Mouse (Mus musculus) intestine, postnatal 0 days (tissue): ENCODE results near the gene Clock. TPM values are rescaled to one million over a fixed set of nuclear protein-coding genes. Genes with fewer than 3 reads are reported as not detected.
A peak's percentile ranks its signal among the peaks of the same experiment; 100 is the strongest.

Source experiments
- ATAC-seq: fragments of 200-750 bp; cut with Nextera tagmentation; 2 replicates; pipeline ENCODE4 v1.8.0; 2017; ENCODE audit warnings: mild to moderate bottlenecking, moderate TSS enrichment, moderate library complexity
- H3K27ac ChIP-seq: fragments of 300-500 bp; sonication (generic); 2 replicates; pipeline ENCODE4 v1.5.1; 2014; ENCODE audit warnings: mild to moderate bottlenecking, low read depth, low read length, moderate library complexity
- H3K27me3 ChIP-seq: fragments of 300-500 bp; sonication (generic); replicated peaks from 2 replicates; pipeline ENCODE4 v1.6.1; 2014; ENCODE audit warnings: low read length, mixed read lengths; ENCODE audit not compliant: control insufficient read depth, insufficient read depth
- H3K36me3 ChIP-seq: fragments of 300-500 bp; sonication (generic); 2 replicates; pipeline ENCODE4 v1.6.1; 2014; ENCODE audit warnings: mild to moderate bottlenecking, moderate library complexity; ENCODE audit not compliant: control insufficient read depth, insufficient read depth
- H3K4me1 ChIP-seq: fragments of 300-500 bp; sonication (generic); replicated peaks from 2 replicates; pipeline ENCODE4 v1.6.1; 2014; ENCODE audit warnings: antibody characterized with exemption, low read length, mixed read lengths; ENCODE audit not compliant: control insufficient read depth, insufficient read depth
- H3K4me2 ChIP-seq: fragments of 300-500 bp; sonication (generic); replicated peaks from 2 replicates; pipeline ENCODE4 v1.6.1; 2014; ENCODE audit warnings: low read depth, mild to moderate bottlenecking, moderate library complexity
- H3K4me3 ChIP-seq: fragments of 300-500 bp; sonication (generic); 2 replicates; pipeline ENCODE4 v1.5.1; 2014; ENCODE audit warnings: low read depth, low read length
- H3K9ac ChIP-seq: fragments of 300-500 bp; sonication (generic); 2 replicates; pipeline ENCODE4 v1.6.1; 2014; ENCODE audit warnings: mild to moderate bottlenecking, low read depth, low read length
- H3K9me3 ChIP-seq: fragments of 300-500 bp; sonication (generic); 2 replicates; pipeline ENCODE4 v1.6.1; 2016; ENCODE audit warnings: mixed run types; ENCODE audit not compliant: control insufficient read depth
- CTCF ChIP-seq: sonication (generic); IDR thresholded peaks from 2 replicates; pipeline ENCODE4 v1.5.1; 2016; ENCODE audit warnings: low read depth, mild to moderate bottlenecking, control low read depth, antibody characterized with exemption, moderate library complexity
- WGBS: fragments of 180-500 bp; shearing (Covaris S2); extraction: QIAGEN DNeasy Blood & Tissue Kit; methylation state at CpG from one replicate; pipeline ENCODE4 v1.1.7; 2014; 5-methylcytosine and 5-hydroxymethylcytosine counted together
- polyA plus RNA-seq: library from polyadenylated mRNA; unstranded; fragments of >200 nt; fragmentation: Nextera tagmentation; extraction: Ambion mirVana; gene quantifications from 2 replicates; pipeline ENCODE4 v1.2.1, GENCODE M21; 2015

The Clock gene
- polyA plus RNA-seq, 1 experiment from 2014 or later = 8.2 TPM

- WGBS = 29% methylated on average over 7 of the region's 7 CpGs
- Histone ChIP-seq H3K4me2 (no peak overlapping the region), H3K4me3 (no peak overlapping the region), H3K27me3 (no peaks in the 10 kb centered on the region), H3K27ac (no peak overlapping the region; the same call in 1 of the 2 replicates), H3K9me3 (no peaks in the 10 kb centered on the region), H3K36me3 (no peaks in the 10 kb centered on the region), H3K9ac (no peak overlapping the region), H3K4me1 (0 out of 2 replicates have a peak, but pooled peaks cover 5% of the 10 kb centered on the region)
- peak; percentile 81 for ATAC-seq
- TF ChIP-seq CTCF = no peak
Observed at GRCm38 (mm10) chr5:76177664-76178063, 126.9 kb downstream of the Clock start.

GRCm38 (mm10) chr5:76176841-76177240, 127.8 kb downstream of the Clock start:
- TF ChIP-seq CTCF = no peak
- H3K4me2 ChIP-seq = no peak overlapping the region
- no peaks in the 10 kb centered on the region for H3K9me3 ChIP-seq
- WGBS = 58% methylated on average over 11 of the region's 11 CpGs
- H3K9ac ChIP-seq = no peak overlapping the region
- no peak overlapping the region for H3K4me3 ChIP-seq
- no peak for ATAC-seq
- no peak overlapping the region for H3K27ac ChIP-seq
- 0 out of 2 replicates have a peak, but pooled peaks cover 5% of the 10 kb centered on the region for H3K4me1 ChIP-seq
- H3K36me3 ChIP-seq = no peaks in the 10 kb centered on the region
- no peaks in the 10 kb centered on the region for H3K27me3 ChIP-seq

GRCm38 (mm10) chr5:76176411-76176810, 128.2 kb downstream of the Clock start:
- Histone ChIP-seq H3K36me3 (no peaks in the 10 kb centered on the region), H3K9me3 (no peaks in the 10 kb centered on the region), H3K27me3 (no peaks in the 10 kb centered on the region), H3K9ac (no peak overlapping the region), H3K4me1 (0 out of 2 replicates have a peak, but pooled peaks cover 5% of the 10 kb centered on the region), H3K4me2 (no peak overlapping the region), H3K4me3 (no peak overlapping the region), H3K27ac (no peak overlapping the region)
- WGBS = 35% methylated on average over 3 of the region's 3 CpGs
- ATAC-seq = no peak
- no peak for TF ChIP-seq CTCF

GRCm38 (mm10) chr5:76175051-76175450, 129.5 kb downstream of the Clock start:
- no peak overlapping the region for H3K4me2 ChIP-seq
- H3K4me1 ChIP-seq = 0 out of 2 replicates have a peak, but pooled peaks cover 5% of the 10 kb centered on the region
- no peak for ATAC-seq
- H3K36me3 ChIP-seq = no peaks in the 10 kb centered on the region
- WGBS = 90% methylated on average over 4 of the region's 4 CpGs
- H3K27ac ChIP-seq = no peak overlapping the region
- H3K9me3 ChIP-seq = no peaks in the 10 kb centered on the region
- no peak overlapping the region for H3K9ac ChIP-seq
- TF ChIP-seq CTCF = no peak
- no peaks in the 10 kb centered on the region for H3K27me3 ChIP-seq
- no peak overlapping the region for H3K4me3 ChIP-seq

- Histone ChIP-seq H3K4me3 (no peak overlapping the region), H3K4me1 (no peaks in the 10 kb centered on the region), H3K27me3 (no peaks in the 10 kb centered on the region), H3K36me3 (no peaks in the 10 kb centered on the region), H3K9ac (no peak overlapping the region), H3K9me3 (no peaks in the 10 kb centered on the region), H3K27ac (no peak overlapping the region), H3K4me2 (no peak overlapping the region)
- no peak for TF ChIP-seq CTCF
- no peak for ATAC-seq
Observed at GRCm38 (mm10) chr5:76171039-76171438, 133.6 kb downstream of the Clock start.

GRCm38 (mm10) chr5:76170522-76170921, 134.1 kb downstream of the Clock start:
- no peaks in the 10 kb centered on the region for H3K36me3 ChIP-seq
- ATAC-seq = no peak
- H3K27ac ChIP-seq = no peak overlapping the region
- no peak overlapping the region for H3K4me3 ChIP-seq
- no peak overlapping the region for H3K9ac ChIP-seq
- 80% methylated on average over 4 of the region's 4 CpGs for WGBS
- no peaks in the 10 kb centered on the region for H3K27me3 ChIP-seq
- H3K4me1 ChIP-seq = no peaks in the 10 kb centered on the region
- H3K4me2 ChIP-seq = no peak overlapping the region
- H3K9me3 ChIP-seq = no peaks in the 10 kb centered on the region
- TF ChIP-seq CTCF = no peak

GRCm38 (mm10) chr5:76164827-76165226, 139.8 kb downstream of the Clock start:
- 76% methylated on average over 7 of the region's 7 CpGs for WGBS
- Histone ChIP-seq H3K4me1 (no peaks in the 10 kb centered on the region), H3K4me2 (no peak overlapping the region), H3K27ac (no peak overlapping the region), H3K36me3 (no peaks in the 10 kb centered on the region), H3K9ac (no peak overlapping the region), H3K9me3 (no peaks in the 10 kb centered on the region), H3K27me3 (no peaks in the 10 kb centered on the region), H3K4me3 (no peak overlapping the region)
- ATAC-seq = no peak
- no peak for TF ChIP-seq CTCF
